Mouse (Mus musculus): ENCODE data around the gene Cd300lg. TPM values are rescaled to one million over a fixed set of nuclear protein-coding genes. Genes with fewer than 3 reads are reported as not detected.

Gene Cd300lg
- polyA plus RNA-seq, 1 experiment from 2014 or later: 0.09 TPM

- Histone ChIP-seq H3K9ac (ENCODE audit: low read depth, low read length) (no peak overlapping the region), H3K27ac (ENCODE audit: low read depth, low read length) (no peak overlapping the region), H3K4me3 (ENCODE audit: low read depth, low read length) (no peak overlapping the region), H3K27me3 (ENCODE audit: control insufficient read depth, insufficient read depth, low read length) (no peaks in the 10 kb centered on the region; the same call in 1 of the 2 replicates), H3K4me1 (replicated peaks; ENCODE audit: control insufficient read depth, insufficient read depth, low read length) (peaks cover 7% of the 10 kb centered on the region; the same call in 1 of the 2 replicates), H3K4me2 (replicated peaks; ENCODE audit: low read depth, low read length) (no peak overlapping the region), H3K9me3 (ENCODE audit: control insufficient read depth, low read length) (no peaks in the 10 kb centered on the region), H3K36me3 (ENCODE audit: control insufficient read depth, insufficient read depth, low read length) (0 out of 2 replicates have a peak, but pooled peaks cover 2% of the 10 kb centered on the region)
- DNase-seq (ENCODE audit: low spot score): no peak
- WGBS: 81% methylated on average over 5 of the region's 5 CpGs
- no peak for ATAC-seq (ENCODE audit: low FRiP score)
These were observed 20.1 kb upstream of the Cd300lg start for GRCm38 (mm10) chr11:102021196-102021595.

- H3K9me3 ChIP-seq (ENCODE audit: control insufficient read depth, low read length): no peaks in the 10 kb centered on the region
- H3K4me1 ChIP-seq (replicated peaks; ENCODE audit: control insufficient read depth, insufficient read depth, low read length): peaks cover 11% of the 10 kb centered on the region
- no peak overlapping the region for H3K4me3 ChIP-seq (ENCODE audit: low read depth, low read length)
- ATAC-seq (ENCODE audit: low FRiP score) (no peak), DNase-seq (ENCODE audit: low spot score) (no peak)
- H3K27me3 ChIP-seq (ENCODE audit: control insufficient read depth, insufficient read depth, low read length): no peaks in the 10 kb centered on the region; the same call in 1 of the 2 replicates
- H3K4me2 ChIP-seq (replicated peaks; ENCODE audit: low read depth, low read length): no peak overlapping the region
- H3K9ac ChIP-seq (ENCODE audit: low read depth, low read length): no peak overlapping the region
- H3K27ac ChIP-seq (ENCODE audit: low read depth, low read length): no peak overlapping the region
- 86% methylated on average over 13 of the region's 13 CpGs for WGBS
- H3K36me3 ChIP-seq (ENCODE audit: control insufficient read depth, insufficient read depth, low read length): 0 out of 2 replicates have a peak, but pooled peaks cover 2% of the 10 kb centered on the region
These were observed 17.9 kb upstream of the Cd300lg start for GRCm38 (mm10) chr11:102023406-102023805.

- 88% methylated on average over 6 of the region's 6 CpGs for WGBS
- ATAC-seq (ENCODE audit: low FRiP score) (no peak), DNase-seq (ENCODE audit: low spot score) (no peak)
These were observed 17.1 kb upstream of the Cd300lg start for GRCm38 (mm10) chr11:102024084-102024758.

GRCm38 (mm10) chr11:102024875-102025274, 16.4 kb upstream of the Cd300lg start:
- Histone ChIP-seq H3K27me3 (ENCODE audit: control insufficient read depth, insufficient read depth, low read length) (no peaks in the 10 kb centered on the region; the same call in 1 of the 2 replicates), H3K9ac (ENCODE audit: low read depth, low read length) (no peak overlapping the region), H3K4me2 (replicated peaks; ENCODE audit: low read depth, low read length) (no peak overlapping the region), H3K4me3 (ENCODE audit: low read depth, low read length) (no peak overlapping the region), H3K9me3 (ENCODE audit: control insufficient read depth, low read length) (no peaks in the 10 kb centered on the region), H3K27ac (ENCODE audit: low read depth, low read length) (no peak overlapping the region), H3K36me3 (ENCODE audit: control insufficient read depth, insufficient read depth, low read length) (0 out of 2 replicates have a peak, but pooled peaks cover 2% of the 10 kb centered on the region), H3K4me1 (replicated peaks; ENCODE audit: control insufficient read depth, insufficient read depth, low read length) (peaks cover 11% of the 10 kb centered on the region)
- ATAC-seq (ENCODE audit: low FRiP score): no peak
- 90% methylated on average over 4 of the region's 4 CpGs for WGBS
- DNase-seq (ENCODE audit: low spot score): no peak

More at GRCm38 (mm10) chr11:102024084-102024758, 17.1 kb upstream of the Cd300lg start:
- Histone ChIP-seq H3K4me1 (replicated peaks; ENCODE audit: control insufficient read depth, insufficient read depth, low read length) (peaks cover 11% of the 10 kb centered on the region), H3K9me3 (ENCODE audit: control insufficient read depth, low read length) (no peaks in the 10 kb centered on the region), H3K27ac (ENCODE audit: low read depth, low read length) (no peak overlapping the region), H3K9ac (ENCODE audit: low read depth, low read length) (no peak overlapping the region), H3K4me3 (ENCODE audit: low read depth, low read length) (no peak overlapping the region), H3K36me3 (ENCODE audit: control insufficient read depth, insufficient read depth, low read length) (0 out of 2 replicates have a peak, but pooled peaks cover 2% of the 10 kb centered on the region), H3K27me3 (ENCODE audit: control insufficient read depth, insufficient read depth, low read length) (no peaks in the 10 kb centered on the region; the same call in 1 of the 2 replicates), H3K4me2 (replicated peaks; ENCODE audit: low read depth, low read length) (no peak overlapping the region)

GRCm38 (mm10) chr11:102025354-102025753, 16.0 kb upstream of the Cd300lg start:
- Histone ChIP-seq H3K9me3 (ENCODE audit: control insufficient read depth, low read length) (no peaks in the 10 kb centered on the region), H3K9ac (ENCODE audit: low read depth, low read length) (no peak overlapping the region), H3K4me3 (ENCODE audit: low read depth, low read length) (no peak overlapping the region; the same call in 1 of the 2 replicates), H3K36me3 (ENCODE audit: control insufficient read depth, insufficient read depth, low read length) (no peaks in the 10 kb centered on the region), H3K27me3 (ENCODE audit: control insufficient read depth, insufficient read depth, low read length) (no peaks in the 10 kb centered on the region; the same call in 1 of the 2 replicates), H3K27ac (ENCODE audit: low read depth, low read length) (no peak overlapping the region), H3K4me2 (replicated peaks; ENCODE audit: low read depth, low read length) (peak overlapping the region; percentile 92), H3K4me1 (replicated peaks; ENCODE audit: control insufficient read depth, insufficient read depth, low read length) (peaks cover 11% of the 10 kb centered on the region)
- ATAC-seq (ENCODE audit: low FRiP score) (no peak), DNase-seq (ENCODE audit: low spot score) (no peak)
- 34% methylated on average over 7 of the region's 7 CpGs for WGBS

DNA sequence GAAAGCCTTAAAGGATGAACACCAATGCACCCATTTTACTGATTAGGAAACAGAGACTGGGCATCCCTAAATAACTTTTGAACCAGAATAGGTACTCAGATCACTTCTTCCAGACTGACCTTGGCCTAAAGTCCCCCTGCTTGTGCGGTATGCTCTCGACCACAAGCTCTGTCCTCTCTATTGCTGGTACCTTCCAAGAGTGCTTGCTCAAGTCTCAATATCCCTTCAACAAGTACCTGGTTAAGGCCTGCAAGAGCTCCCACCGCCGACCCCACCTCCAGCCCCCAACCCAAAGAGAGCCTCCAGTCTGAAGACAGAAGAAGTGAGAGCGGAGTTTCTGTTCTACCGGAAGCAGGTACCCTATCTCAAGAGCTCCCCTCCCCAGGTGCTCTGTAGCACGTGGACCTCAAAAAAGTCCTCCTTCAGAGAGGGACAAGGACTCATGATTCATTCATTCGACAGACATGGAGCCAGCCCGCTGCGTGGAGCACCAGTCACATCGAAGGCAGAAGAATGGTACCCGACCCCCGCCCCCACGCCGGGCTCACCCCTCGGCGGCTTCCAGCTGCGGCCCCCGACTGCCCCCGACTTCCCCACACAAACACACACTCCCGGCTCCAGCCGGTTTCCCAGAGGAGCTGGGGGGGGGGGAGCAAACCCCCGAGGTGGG, 15.2 kb upstream of the Cd300lg start:
- WGBS: 2% methylated on average over 23 of the region's 23 CpGs
- ATAC-seq (ENCODE audit: low FRiP score) (peak; percentile 53), DNase-seq (ENCODE audit: low spot score) (no peak)
- Histone ChIP-seq H3K4me1 (replicated peaks; ENCODE audit: control insufficient read depth, insufficient read depth, low read length) (peaks cover 11% of the 10 kb centered on the region), H3K4me3 (ENCODE audit: low read depth, low read length) (peak overlapping the region; percentile 68), H3K9ac (ENCODE audit: low read depth, low read length) (peak overlapping the region; percentile 79), H3K27ac (ENCODE audit: low read depth, low read length) (peak overlapping the region; percentile 93), H3K36me3 (ENCODE audit: control insufficient read depth, insufficient read depth, low read length) (no peaks in the 10 kb centered on the region), H3K4me2 (replicated peaks; ENCODE audit: low read depth, low read length) (peak overlapping the region; percentile 92), H3K9me3 (ENCODE audit: control insufficient read depth, low read length) (no peaks in the 10 kb centered on the region), H3K27me3 (ENCODE audit: control insufficient read depth, insufficient read depth, low read length) (no peaks in the 10 kb centered on the region; the same call in 1 of the 2 replicates)

- H3K9ac ChIP-seq (ENCODE audit: low read depth, low read length): peak overlapping the region; percentile 79
- H3K4me2 ChIP-seq (replicated peaks; ENCODE audit: low read depth, low read length): peak overlapping the region; percentile 92
- H3K27ac ChIP-seq (ENCODE audit: low read depth, low read length): peak overlapping the region; percentile 93
- H3K4me3 ChIP-seq (ENCODE audit: low read depth, low read length): peak overlapping the region; percentile 68
- ATAC-seq (ENCODE audit: low FRiP score): peak; percentile 91
- H3K4me1 ChIP-seq (replicated peaks; ENCODE audit: control insufficient read depth, insufficient read depth, low read length): peaks cover 11% of the 10 kb centered on the region
- no peaks in the 10 kb centered on the region for H3K9me3 ChIP-seq (ENCODE audit: control insufficient read depth, low read length)
- H3K36me3 ChIP-seq (ENCODE audit: control insufficient read depth, insufficient read depth, low read length): no peaks in the 10 kb centered on the region
- under 1% methylated on average over 61 of the region's 73 CpGs for WGBS
- H3K27me3 ChIP-seq (ENCODE audit: control insufficient read depth, insufficient read depth, low read length): no peaks in the 10 kb centered on the region; the same call in 1 of the 2 replicates
- peak; percentile 87 for DNase-seq (ENCODE audit: low spot score)
These were observed 14.5 kb upstream of the Cd300lg start for GRCm38 (mm10) chr11:102026694-102027360.

DNA sequence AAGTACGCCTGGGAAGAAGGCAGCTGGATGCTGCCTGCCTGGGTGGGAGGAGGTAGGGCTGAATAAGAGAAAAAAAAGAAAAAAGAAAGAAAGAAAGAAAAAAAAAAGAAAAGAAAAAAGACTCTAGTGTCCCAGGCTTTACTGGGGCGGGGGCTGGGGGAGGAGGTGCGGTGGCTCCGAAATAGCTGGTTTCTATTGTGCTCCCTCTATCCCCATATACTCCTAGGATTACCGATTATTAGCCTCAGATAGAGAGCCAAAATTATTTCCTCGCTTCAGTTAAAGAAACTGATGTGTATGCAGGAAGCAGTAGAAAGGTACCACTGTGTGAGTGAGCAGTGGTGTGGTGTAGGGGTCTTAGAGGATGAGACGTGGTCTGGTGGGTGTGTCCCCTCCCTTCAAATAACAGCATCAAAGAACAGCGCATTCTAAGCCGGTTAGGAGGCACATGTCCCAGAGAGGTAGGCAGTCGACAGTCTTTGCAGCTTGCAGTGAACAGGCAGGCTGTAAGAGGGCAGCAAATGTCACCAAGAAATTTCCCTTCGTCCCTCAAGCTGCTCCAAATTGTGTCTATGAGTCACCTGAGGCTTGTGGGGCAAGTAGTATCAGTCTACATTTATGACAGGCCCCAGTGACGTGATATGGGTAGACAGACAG, 13.8 kb upstream of the Cd300lg start:
- 4% methylated on average over 12 of the region's 12 CpGs for WGBS
- Histone ChIP-seq H3K9me3 (ENCODE audit: control insufficient read depth, low read length) (no peaks in the 10 kb centered on the region), H3K27me3 (ENCODE audit: control insufficient read depth, insufficient read depth, low read length) (no peaks in the 10 kb centered on the region; the same call in 1 of the 2 replicates), H3K4me1 (replicated peaks; ENCODE audit: control insufficient read depth, insufficient read depth, low read length) (peaks cover 11% of the 10 kb centered on the region), H3K4me3 (ENCODE audit: low read depth, low read length) (peak overlapping the region; percentile 68), H3K36me3 (ENCODE audit: control insufficient read depth, insufficient read depth, low read length) (no peaks in the 10 kb centered on the region), H3K9ac (ENCODE audit: low read depth, low read length) (peak overlapping the region; percentile 79; the same call in 1 of the 2 replicates), H3K27ac (ENCODE audit: low read depth, low read length) (peak overlapping the region; percentile 93), H3K4me2 (replicated peaks; ENCODE audit: low read depth, low read length) (peak overlapping the region; percentile 92)
- DNase-seq (ENCODE audit: low spot score): peak; percentile 48
- peak; percentile 29; the same call in 1 of the 2 replicates for ATAC-seq (ENCODE audit: low FRiP score)

Data from hindbrain, embryonic 11.5 days (tissue).